Mouse (Mus musculus): Measurements from ENCODE around the gene Shc1.

GRCm38 (mm10) chr3:89409701-89410100 is 8.5 kb upstream of the Shc1 start:
- TF ChIP-seq SIN3A (IDR thresholded peaks at IDR 0.05; ENCODE audit: low read length) = no peak
- TF ChIP-seq CHD1 (IDR thresholded peaks at IDR 0.05; ENCODE audit: low read depth, low read length) = no peak
- TF ChIP-seq USF2 (IDR thresholded peaks at IDR 0.05; ENCODE audit: borderline replicate concordance in 1 of 2, insufficient read depth in 1 of 2, low read depth in 1 of 2, low read length in 2 of 2) = no peak
- no peak for TF ChIP-seq CTCF (IDR thresholded peaks at IDR 0.05 in 2 of 3, conservative IDR thresholded peaks at IDR 0.05 in 1 of 3; ENCODE audit: control insufficient read depth in 1 of 3, insufficient read depth in 1 of 3, low read depth in 2 of 3, low read length in 3 of 3, poor library complexity in 1 of 3, severe bottlenecking in 1 of 3)
- no peak for TF ChIP-seq ETS1 (IDR thresholded peaks at IDR 0.05; ENCODE audit: low read depth, low read length)
- no peak for TF ChIP-seq CHD2 (IDR thresholded peaks at IDR 0.05; ENCODE audit: low read length)
- TF ChIP-seq ZC3H11A (IDR thresholded peaks at IDR 0.05; ENCODE audit: low read depth, low read length) = no peak

Data from MEL (cell line).